Mouse (Mus musculus) forebrain, embryonic 13.5 days (tissue): ENCODE results near the gene Sec14l3. TPM values are rescaled to one million over a fixed set of nuclear protein-coding genes. Genes with fewer than 3 reads are reported as not detected.
"Not testable (repeated sequence)": the region's sequence is repeated elsewhere in the genome, so short reads cannot be mapped to it uniquely, and the experiment has no call there.

ENCODE experiments used
- ATAC-seq: fragments of 200-750 bp; cut with Nextera tagmentation; 2 replicates; pipeline ENCODE4 v1.8.0; 2017
- H3K27ac ChIP-seq: fragments of 300-500 bp; sonication (generic); 2 replicates; pipeline ENCODE4 v1.5.1; 2015; ENCODE audit warnings: inconsistent platforms, mild to moderate bottlenecking, moderate library complexity
- H3K27me3 ChIP-seq: fragments of 300-500 bp; sonication (generic); 2 replicates; pipeline ENCODE4 v1.6.1; 2015; ENCODE audit warnings: mild to moderate bottlenecking, inconsistent platforms
- H3K36me3 ChIP-seq: fragments of 300-500 bp; sonication (generic); 2 replicates; pipeline ENCODE4 v1.6.1; 2015; ENCODE audit warnings: mild to moderate bottlenecking, inconsistent platforms; ENCODE audit not compliant: poor library complexity, severe bottlenecking
- H3K4me1 ChIP-seq: fragments of 300-500 bp; sonication (generic); 2 replicates; pipeline ENCODE4 v1.6.1; 2015; ENCODE audit warnings: inconsistent platforms
- H3K4me2 ChIP-seq: fragments of 300-500 bp; sonication (generic); 2 replicates; pipeline ENCODE4 v1.6.1; 2015; ENCODE audit warnings: inconsistent platforms, mild to moderate bottlenecking, moderate library complexity
- H3K4me3 ChIP-seq: fragments of 300-500 bp; sonication (generic); 2 replicates; pipeline ENCODE4 v1.5.1; 2015; ENCODE audit warnings: mild to moderate bottlenecking, inconsistent platforms
- H3K9ac ChIP-seq: fragments of 300-500 bp; sonication (generic); 2 replicates; pipeline ENCODE4 v1.6.1; 2015; ENCODE audit warnings: mild to moderate bottlenecking, inconsistent platforms
- H3K9me3 ChIP-seq: fragments of 300-500 bp; sonication (generic); replicated peaks from 2 replicates; pipeline ENCODE4 v1.6.1; 2016; ENCODE audit warnings: inconsistent platforms
- WGBS: fragments of 180-500 bp; shearing (Covaris S2); methylation state at CpG from one replicate; pipeline ENCODE4 v1.1.7; 2015; 5-methylcytosine and 5-hydroxymethylcytosine counted together
- polyA plus RNA-seq: library from polyadenylated mRNA; unstranded; fragments of >200 nt; fragmentation: Nextera tagmentation; extraction: Ambion mirVana; gene quantifications from 2 replicates; pipeline ENCODE4 v1.2.1, GENCODE M21; 2015

Sec14l3 gene
- polyA plus RNA-seq, 1 experiment from 2014 or later = 0.22 TPM

DNA sequence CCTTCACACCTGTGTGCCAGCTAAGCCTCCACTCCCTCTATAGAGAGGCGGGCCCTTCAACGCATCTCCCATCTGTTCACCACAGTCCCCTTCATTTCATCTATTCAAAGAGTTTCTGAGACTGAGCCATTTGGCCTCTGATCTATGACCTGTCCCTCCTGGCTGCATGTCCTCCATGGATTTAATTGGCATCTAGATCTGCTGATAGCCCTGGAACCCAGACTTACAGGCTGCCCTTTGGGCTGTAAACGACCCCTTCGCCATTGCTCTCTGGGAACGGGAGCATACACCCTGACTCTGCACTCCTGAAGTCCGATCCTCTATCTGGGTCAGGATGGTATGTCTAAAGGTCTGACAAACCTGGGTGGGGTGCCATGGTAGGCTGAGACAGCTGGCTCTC lies 48.2 kb downstream of the Sec14l3 start:
- 86% methylated on average over 6 of the region's 6 CpGs for WGBS
- ATAC-seq = no peak

DNA sequence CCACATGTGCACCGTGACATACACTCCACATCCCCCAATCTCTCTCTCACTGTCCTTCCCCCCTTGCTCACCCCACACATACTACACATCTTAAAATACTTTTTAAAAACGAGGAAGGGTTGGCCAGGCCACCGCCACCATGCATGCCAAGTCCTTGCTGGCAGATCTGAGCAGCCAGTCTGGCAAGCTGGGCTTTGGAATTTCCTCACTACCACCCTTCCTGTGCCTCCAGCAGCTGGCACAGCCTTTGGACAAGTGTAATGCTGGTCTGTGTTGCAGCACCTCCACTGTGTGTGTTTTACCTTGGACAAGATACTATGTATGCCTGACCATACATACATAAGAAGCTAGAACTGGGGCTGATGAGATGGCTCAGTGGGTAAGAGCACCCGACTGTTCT lies 48.9 kb downstream of the Sec14l3 start:
- H3K4me1 ChIP-seq = peaks cover 21% of the 10 kb centered on the region
- H3K9me3 ChIP-seq = no peaks in the 10 kb centered on the region
- H3K4me2 ChIP-seq = no peak overlapping the region
- H3K27ac ChIP-seq = no peak overlapping the region
- H3K27me3 ChIP-seq = peaks cover 11% of the 10 kb centered on the region
- WGBS = 89% methylated on average over 4 of the region's 4 CpGs
- ATAC-seq = no peak
- no peak overlapping the region for H3K9ac ChIP-seq
- no peak overlapping the region for H3K4me3 ChIP-seq
- no peaks in the 10 kb centered on the region for H3K36me3 ChIP-seq

More for the DNA sequence above, 48.2 kb downstream of the Sec14l3 start:
- Histone ChIP-seq H3K4me2 (no peak overlapping the region), H3K9me3 (no peaks in the 10 kb centered on the region), H3K27ac (no peak overlapping the region), H3K4me1 (peaks cover 15% of the 10 kb centered on the region), H3K36me3 (no peaks in the 10 kb centered on the region), H3K9ac (no peak overlapping the region), H3K27me3 (peaks cover 7% of the 10 kb centered on the region), H3K4me3 (no peak overlapping the region)

DNA sequence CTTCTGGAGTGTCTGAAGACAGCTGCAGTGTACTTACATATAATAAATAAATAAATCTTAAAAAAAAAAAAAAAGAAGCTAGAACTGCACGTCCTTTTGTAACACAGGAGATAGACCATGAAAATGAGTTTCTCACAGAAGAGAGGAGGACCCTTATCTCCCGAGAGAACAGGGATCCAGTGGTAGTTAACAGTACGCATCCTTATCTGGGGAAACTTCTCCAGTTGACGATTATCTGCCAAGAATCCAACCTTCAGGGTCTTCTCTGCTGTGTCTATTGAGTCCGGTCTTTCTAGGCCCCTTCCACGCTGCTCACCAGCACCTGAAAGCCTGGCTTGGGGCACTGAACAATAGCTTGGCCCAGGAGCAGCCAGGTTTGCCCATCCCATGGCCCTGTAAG lies 49.3 kb downstream of the Sec14l3 start:
- H3K4me1 ChIP-seq = peaks cover 26% of the 10 kb centered on the region
- no peak overlapping the region for H3K27ac ChIP-seq
- no peak for ATAC-seq
- WGBS = 82% methylated on average over 6 of the region's 6 CpGs
- H3K36me3 ChIP-seq = no peaks in the 10 kb centered on the region
- peaks cover 12% of the 10 kb centered on the region for H3K27me3 ChIP-seq
- H3K4me2 ChIP-seq = no peak overlapping the region
- no peak overlapping the region for H3K9ac ChIP-seq
- H3K4me3 ChIP-seq = no peak overlapping the region
- no peaks in the 10 kb centered on the region for H3K9me3 ChIP-seq

DNA sequence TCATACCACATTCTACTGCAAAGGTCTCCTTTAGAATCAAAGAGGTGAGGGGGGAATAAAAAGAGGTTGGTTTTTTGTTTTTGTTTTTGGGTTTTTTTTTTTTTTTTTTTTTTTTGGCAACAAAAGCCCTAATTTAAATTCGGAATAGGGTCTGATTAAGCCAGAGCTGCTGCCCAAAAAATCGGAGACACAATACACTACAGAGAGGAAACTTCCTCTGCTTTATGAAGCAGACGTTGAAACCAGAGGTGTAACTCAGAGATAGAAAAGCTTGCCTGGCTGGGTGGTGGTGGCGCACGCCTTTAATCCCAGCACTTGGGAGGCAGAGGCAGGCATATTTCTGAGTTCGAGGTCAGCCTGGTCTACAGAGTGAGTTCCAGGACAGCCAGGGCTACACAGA lies 49.9 kb downstream of the Sec14l3 start:
- not testable (repeated sequence) for H3K4me3 ChIP-seq, H3K27ac ChIP-seq, H3K9me3 ChIP-seq, H3K9ac ChIP-seq, H3K36me3 ChIP-seq, H3K4me2 ChIP-seq, ATAC-seq
- 68% methylated on average over 6 of the region's 6 CpGs for WGBS
- Histone ChIP-seq H3K4me1 (peaks cover 28% of the 10 kb centered on the region), H3K27me3 (peaks cover 18% of the 10 kb centered on the region)

DNA sequence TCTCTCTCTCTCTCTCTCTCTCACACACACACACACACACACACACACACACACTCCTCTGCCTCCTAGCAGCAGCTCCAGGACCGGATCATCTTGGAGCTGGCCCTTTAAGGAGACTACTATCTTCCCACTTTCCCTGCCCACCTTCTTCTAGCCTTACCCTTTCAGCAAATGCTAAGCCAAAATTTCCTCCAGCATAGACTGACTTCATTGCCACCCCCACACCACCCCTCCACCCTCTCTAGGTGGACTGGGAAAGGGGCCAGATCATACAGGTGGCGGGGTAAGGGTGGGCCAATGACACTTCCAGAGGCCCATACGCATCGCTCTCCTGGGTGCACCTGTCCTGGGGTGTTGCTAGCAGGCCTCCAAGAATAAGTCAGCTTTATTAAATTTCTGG lies 50.8 kb downstream of the Sec14l3 start:
- no peaks in the 10 kb centered on the region for H3K9me3 ChIP-seq
- WGBS = 93% methylated on average over 4 of the region's 4 CpGs
- peaks cover 28% of the 10 kb centered on the region for H3K4me1 ChIP-seq
- no peak overlapping the region for H3K9ac ChIP-seq
- no peak for ATAC-seq
- H3K27me3 ChIP-seq = peaks cover 21% of the 10 kb centered on the region
- H3K4me3 ChIP-seq = no peak overlapping the region
- H3K27ac ChIP-seq = no peak overlapping the region
- no peaks in the 10 kb centered on the region for H3K36me3 ChIP-seq
- H3K4me2 ChIP-seq = no peak overlapping the region

DNA sequence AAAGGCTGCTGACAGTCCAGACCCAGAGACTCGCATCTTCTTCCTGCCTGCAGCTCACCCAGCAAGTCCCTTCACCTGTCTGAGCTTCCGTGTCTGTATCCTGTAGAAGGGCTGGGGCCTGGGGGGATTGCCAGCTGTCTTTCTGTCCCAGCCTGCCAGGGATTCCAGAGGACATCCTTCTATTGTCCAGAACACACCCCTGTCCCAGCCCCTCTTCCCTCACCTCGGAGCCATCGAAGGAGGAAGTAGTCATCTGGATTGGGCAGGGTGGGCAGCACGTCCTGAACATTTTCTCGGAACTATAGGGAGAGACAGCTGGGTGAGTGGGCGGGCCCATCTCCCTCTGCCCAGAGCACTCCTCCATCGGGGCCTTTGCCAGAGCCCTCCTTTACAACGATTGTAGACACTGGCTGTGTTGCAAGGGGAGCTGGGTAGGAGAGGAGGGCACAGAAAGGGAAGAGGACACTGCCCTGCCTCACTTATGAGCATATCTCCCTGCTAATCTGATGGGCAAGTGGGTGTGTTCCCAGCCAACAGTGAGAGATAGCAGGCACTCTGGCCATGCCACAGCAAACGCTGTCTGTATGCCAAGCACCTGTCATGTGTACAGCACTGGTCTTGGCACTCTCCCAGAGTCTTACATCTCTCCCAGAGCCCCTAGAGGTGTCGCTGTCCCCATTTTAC lies 52.0 kb downstream of the Sec14l3 start:
- Histone ChIP-seq H3K27ac (no peak overlapping the region), H3K9ac (peak overlapping the region; percentile 36; the same call in 1 of the 2 replicates)
- ATAC-seq = no peak

DNA sequence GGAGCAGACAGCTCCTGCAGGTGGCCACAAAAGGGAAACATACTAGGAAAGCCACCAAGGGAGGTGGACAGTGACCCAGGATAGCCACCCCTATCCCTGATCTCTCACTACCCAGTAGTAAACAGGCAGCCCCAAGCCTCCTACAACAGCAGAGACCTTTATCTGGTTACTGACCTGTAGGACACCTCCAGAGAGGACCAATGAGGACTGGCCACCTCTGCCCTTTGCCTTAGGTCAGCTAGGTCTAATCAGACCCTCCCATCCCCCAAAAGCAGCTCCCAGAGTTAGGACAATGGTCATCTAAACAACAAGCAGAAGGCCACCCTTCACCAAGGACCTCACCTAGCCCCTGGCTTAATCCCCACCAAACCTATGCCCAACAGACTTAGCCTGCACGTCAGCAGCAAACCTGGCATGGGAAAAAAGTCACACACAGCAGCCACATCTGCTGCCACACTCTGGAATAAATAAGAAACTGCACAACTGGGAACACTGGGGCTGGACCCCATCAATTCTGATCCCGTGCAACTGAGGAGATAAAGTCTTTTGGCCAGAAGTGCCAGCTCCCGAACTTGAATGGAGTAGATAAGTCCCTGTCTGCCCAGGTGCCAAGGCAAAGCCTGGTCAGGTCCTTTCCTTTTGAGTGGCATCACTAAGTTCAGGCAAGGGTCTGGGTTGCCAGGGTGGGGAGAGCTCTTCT lies 52.9 kb downstream of the Sec14l3 start:
- H3K9me3 ChIP-seq = no peaks in the 10 kb centered on the region
- H3K27me3 ChIP-seq = peaks cover 23% of the 10 kb centered on the region
- peak; percentile 5; the same call in 1 of the 2 replicates for ATAC-seq
- no peaks in the 10 kb centered on the region for H3K36me3 ChIP-seq
- H3K9ac ChIP-seq = peak overlapping the region; percentile 73
- H3K4me3 ChIP-seq = peak overlapping the region; percentile 57
- H3K4me1 ChIP-seq = peaks cover 28% of the 10 kb centered on the region
- WGBS = 26% methylated on average over 3 of the region's 3 CpGs
- no peak overlapping the region for H3K27ac ChIP-seq
- peak overlapping the region; percentile 90 for H3K4me2 ChIP-seq

More for the DNA sequence above, 52.0 kb downstream of the Sec14l3 start:
- no peak overlapping the region for H3K4me2 ChIP-seq
- no peak overlapping the region for H3K4me3 ChIP-seq
- 56% methylated on average over 11 of the region's 11 CpGs for WGBS
- peaks cover 28% of the 10 kb centered on the region for H3K4me1 ChIP-seq
- no peaks in the 10 kb centered on the region for H3K36me3 ChIP-seq
- H3K9me3 ChIP-seq = no peaks in the 10 kb centered on the region
- peaks cover 23% of the 10 kb centered on the region for H3K27me3 ChIP-seq

DNA sequence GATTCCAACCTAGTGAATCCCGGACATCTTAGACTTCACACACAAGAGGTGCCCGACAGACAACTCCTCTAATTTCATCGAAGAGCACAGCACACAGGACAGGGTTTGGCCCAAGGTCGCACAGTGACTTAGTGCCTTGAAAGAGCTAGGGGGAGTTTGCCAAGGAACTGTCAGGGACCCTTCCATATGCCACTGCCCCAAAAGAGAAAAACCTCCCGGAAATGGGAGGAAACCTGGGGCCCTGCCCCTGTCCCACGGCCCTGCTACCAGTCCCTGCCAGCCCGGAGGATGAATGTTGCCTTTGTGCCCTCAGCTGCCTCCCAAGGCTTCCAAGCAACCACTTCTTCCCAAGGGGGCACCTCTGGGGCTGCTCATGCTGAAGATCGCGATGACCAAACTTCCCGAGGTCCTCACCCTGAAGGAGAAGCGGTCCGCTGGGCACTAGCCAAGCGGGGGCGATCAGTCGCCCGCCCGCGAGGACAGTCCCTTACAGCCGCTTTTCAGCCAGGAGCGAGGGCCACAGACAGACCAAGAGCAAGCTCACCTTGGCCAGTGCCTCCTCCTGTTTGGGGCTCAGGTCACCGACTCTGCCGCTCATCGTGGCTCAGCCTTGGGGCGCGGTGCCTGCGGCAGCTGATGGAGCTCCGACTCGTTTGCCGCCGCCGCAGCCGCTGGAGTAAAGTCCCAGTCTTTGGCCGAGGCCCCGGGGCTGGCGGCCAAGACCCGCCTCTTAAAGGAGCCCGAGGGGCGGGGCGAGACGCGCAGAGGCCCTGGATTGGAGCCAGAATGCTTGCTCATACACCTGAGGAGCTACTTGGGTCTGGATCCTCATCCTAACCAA lies 53.7 kb downstream of the Sec14l3 start:
- H3K4me1 ChIP-seq = peaks cover 28% of the 10 kb centered on the region
- 2% methylated on average over 41 of the region's 41 CpGs for WGBS
- H3K4me2 ChIP-seq = peak overlapping the region; percentile 90
- peak overlapping the region; percentile 57 for H3K4me3 ChIP-seq
- peak overlapping the region; percentile 73 for H3K9ac ChIP-seq
- H3K27me3 ChIP-seq = peaks cover 23% of the 10 kb centered on the region
- H3K36me3 ChIP-seq = no peaks in the 10 kb centered on the region
- no peaks in the 10 kb centered on the region for H3K9me3 ChIP-seq
- peak; percentile 66 for ATAC-seq
- H3K27ac ChIP-seq = no peak overlapping the region

DNA sequence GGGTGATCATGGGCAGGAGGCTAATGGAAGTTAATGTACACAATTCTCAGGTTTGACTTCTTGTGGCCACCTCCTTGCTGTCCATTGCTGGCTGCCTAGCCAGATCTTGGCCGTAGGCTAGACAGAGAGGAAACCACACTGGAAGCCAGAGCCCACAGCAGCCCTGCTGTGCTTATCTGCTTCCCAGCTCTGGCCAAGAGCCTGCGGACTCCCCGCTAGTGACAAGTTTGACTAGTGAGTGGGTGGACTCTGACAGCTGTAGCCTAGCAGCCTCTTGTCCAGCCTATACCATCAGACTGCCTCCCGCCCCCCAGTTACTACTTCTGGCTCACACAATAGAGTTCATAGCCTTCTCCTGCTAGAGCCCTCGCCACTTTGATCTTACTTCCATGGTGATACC lies 55.0 kb downstream of the Sec14l3 start:
- Histone ChIP-seq H3K4me3 (no peak overlapping the region), H3K4me2 (no peak overlapping the region), H3K27me3 (peaks cover 23% of the 10 kb centered on the region), H3K9me3 (no peaks in the 10 kb centered on the region), H3K36me3 (no peaks in the 10 kb centered on the region), H3K27ac (no peak overlapping the region), H3K9ac (no peak overlapping the region), H3K4me1 (peaks cover 28% of the 10 kb centered on the region)
- WGBS = 88% methylated on average over 5 of the region's 5 CpGs
- ATAC-seq = no peak

DNA sequence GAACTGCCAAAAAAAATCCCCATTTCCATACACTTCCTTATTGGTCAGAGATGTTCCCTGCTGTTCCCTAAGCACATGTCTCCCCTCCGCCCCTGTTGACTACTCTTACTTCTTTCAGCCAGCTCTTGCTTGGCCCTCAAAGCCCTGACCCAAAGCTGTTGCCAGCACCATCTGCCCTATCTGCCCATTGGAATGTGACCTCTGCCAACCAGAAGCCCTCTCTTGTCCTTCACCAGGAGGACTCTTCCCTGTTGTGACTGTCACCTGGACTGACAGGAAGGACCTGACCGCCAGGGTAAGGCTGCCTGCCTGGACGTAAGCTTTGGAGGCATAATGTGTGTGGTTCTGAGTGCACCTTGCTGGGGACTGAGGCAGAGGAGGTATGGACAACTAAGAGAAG lies 57.0 kb downstream of the Sec14l3 start:
- H3K9me3 ChIP-seq = peaks cover 8% of the 10 kb centered on the region; the same call in 1 of the 2 replicates
- peaks cover 23% of the 10 kb centered on the region for H3K4me1 ChIP-seq
- no peak overlapping the region for H3K27ac ChIP-seq
- ATAC-seq = no peak
- H3K4me2 ChIP-seq = no peak overlapping the region
- WGBS = 79% methylated on average over 3 of the region's 3 CpGs
- no peaks in the 10 kb centered on the region for H3K36me3 ChIP-seq
- H3K27me3 ChIP-seq = peaks cover 23% of the 10 kb centered on the region
- H3K9ac ChIP-seq = no peak overlapping the region
- no peak overlapping the region for H3K4me3 ChIP-seq

DNA sequence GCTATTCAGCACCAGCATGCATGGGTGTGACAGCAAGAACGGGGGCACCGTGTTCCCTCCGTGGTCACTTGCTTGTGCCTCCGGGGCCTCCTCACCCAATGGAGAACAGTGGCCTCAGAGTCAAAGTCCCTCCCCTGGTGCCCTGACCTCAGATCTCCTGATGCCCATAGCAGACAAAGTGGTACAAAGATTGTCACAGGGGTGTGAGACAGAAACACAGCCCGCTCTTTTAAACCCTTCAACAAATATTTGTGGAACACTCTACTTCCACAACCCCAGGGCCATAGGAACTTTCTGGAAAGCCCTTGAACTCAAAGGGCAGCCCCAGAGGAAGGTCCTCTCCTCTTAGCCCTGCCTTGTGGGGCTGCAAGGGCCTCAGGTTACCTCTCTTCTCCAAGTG lies 57.6 kb downstream of the Sec14l3 start:
- Histone ChIP-seq H3K4me1 (peaks cover 19% of the 10 kb centered on the region), H3K4me3 (no peak overlapping the region), H3K9me3 (peaks cover 11% of the 10 kb centered on the region; the same call in 1 of the 2 replicates), H3K9ac (no peak overlapping the region), H3K27me3 (peaks cover 22% of the 10 kb centered on the region), H3K36me3 (no peaks in the 10 kb centered on the region), H3K4me2 (no peak overlapping the region), H3K27ac (no peak overlapping the region)
- WGBS = 74% methylated on average over 5 of the region's 5 CpGs
- ATAC-seq = no peak
